Mouse (Mus musculus) left cerebral cortex, adult 6 months (tissue): Measurements from ENCODE around the gene Cyb5d2. TPM values are rescaled to one million over a fixed set of nuclear protein-coding genes. Genes with fewer than 3 reads are reported as not detected.

Experiments
- long read RNA-seq, 2 experiments: library from polyadenylated mRNA; unstranded; transcript quantifications; one replicate each; pipeline ENCODE4 v2.0.0; 2019 to 2020
- polyA plus RNA-seq: library from polyadenylated mRNA; unstranded; fragments of <200 nt; fragmentation: Nextera tagmentation; gene quantifications from 2 replicates; pipeline ENCODE4 v1.2.3, GENCODE M21; 2021

Gene Cyb5d2
- polyA plus RNA-seq = 17.7 and 20.2 TPM in 2 replicates
- long read RNA-seq, experiment 1, transcript Cyb5d2-201 (4 exons, 2,393 nt) = major isoform, 67 of 92 reads
- long read RNA-seq, experiment 1, transcript Cyb5d2-203 (4 exons, 2,158 nt) = minor isoform, 9 of 92 reads
- long read RNA-seq, experiment 1, partial matches to known transcripts = 3 of 92 reads
- long read RNA-seq, experiment 1, other reads (novel, unspliced or antisense) = 11 of 92 reads
- long read RNA-seq, experiment 2, transcript Cyb5d2-201 (4 exons, 2,393 nt) = major isoform, 21 of 40 reads
- long read RNA-seq, experiment 2, partial matches to known transcripts = 1 of 40 reads
- long read RNA-seq, experiment 2, other reads (novel, unspliced or antisense) = 13 of 40 reads

GRCm38 (mm10) chr11:72795455-72796295 is at the start of gene Cyb5d2, which contains the start of gene Zzef1:
Cyb5d2 (minus strand) TSS chr11:72796142.
Zzef1 (plus strand) TSS chr11:72796226.

Other genes starting within 250 kb of the Cyb5d2 start
- gene Spns3, start 245.6 kb downstream of the Cyb5d2 start, polyA plus RNA-seq = 0.30 and 0.37 TPM in 2 replicates
- 17.5 and 23.7 TPM in 2 replicates for gene Ube2g1, start 188.9 kb downstream of the Cyb5d2 start, polyA plus RNA-seq
- gene Ankfy1, start 106.1 kb downstream of the Cyb5d2 start, polyA plus RNA-seq = 7.8 and 10.6 TPM in 2 replicates
- gene Zzef1, start 84 bp upstream of the Cyb5d2 start, polyA plus RNA-seq = 5.9 and 7.3 TPM in 2 replicates
- gene Atp2a3, start 165.0 kb upstream of the Cyb5d2 start, polyA plus RNA-seq = 1.3 and 1.6 TPM in 2 replicates
- 0.21 and 0.23 TPM in 2 replicates for gene P2rx1, start 203.0 kb upstream of the Cyb5d2 start, polyA plus RNA-seq
- gene Camkk1, start 222.9 kb upstream of the Cyb5d2 start, polyA plus RNA-seq = 62.5 and 73.7 TPM in 2 replicates